Mouse (Mus musculus) embryonic facial prominence, embryonic 11.5 days (tissue): ENCODE measurements around the gene Pabpc4. TPM values are rescaled to one million over a fixed set of nuclear protein-coding genes. Genes with fewer than 3 reads are reported as not detected.

Experiments
- ATAC-seq: fragments of 200-750 bp; cut with Nextera tagmentation; replicated peaks from 2 replicates; pipeline ENCODE4 v1.8.0; 2017; ENCODE audit warnings: low read depth; ENCODE audit not compliant: insufficient number of reproducible peaks, low FRiP score, low TSS enrichment
- DNase-seq: peaks from one replicate; pipeline ENCODE4 v3.0.0-alpha.2; 2015; ENCODE audit warnings: low spot score
- H3K27ac ChIP-seq: fragments of 300-500 bp; sonication (generic); replicated peaks from 2 replicates; pipeline ENCODE4 v1.5.1; 2014; ENCODE audit warnings: mild to moderate bottlenecking, low read depth, low read length, control low read depth
- H3K27me3 ChIP-seq: fragments of 300-500 bp; sonication (generic); 2 replicates; pipeline ENCODE4 v1.6.1; 2014; ENCODE audit warnings: mild to moderate bottlenecking, low read length, moderate library complexity, mixed read lengths; ENCODE audit not compliant: control insufficient read depth, insufficient read depth
- H3K36me3 ChIP-seq: fragments of 300-500 bp; sonication (generic); replicated peaks from 2 replicates; pipeline ENCODE4 v1.6.1; 2014; ENCODE audit warnings: low read depth, mild to moderate bottlenecking, low read length, moderate library complexity, mixed read lengths; ENCODE audit not compliant: control insufficient read depth, insufficient read depth
- H3K4me1 ChIP-seq: fragments of 300-500 bp; sonication (generic); 2 replicates; pipeline ENCODE4 v1.6.1; 2014; ENCODE audit warnings: low read length, mixed read lengths; ENCODE audit not compliant: control insufficient read depth, insufficient read depth
- H3K4me2 ChIP-seq: fragments of 300-500 bp; sonication (generic); 2 replicates; pipeline ENCODE4 v1.6.1; 2014; ENCODE audit warnings: low read depth, mild to moderate bottlenecking, control low read depth, low read length, moderate library complexity
- H3K4me3 ChIP-seq: fragments of 300-500 bp; sonication (generic); 2 replicates; pipeline ENCODE4 v1.5.1; 2014; ENCODE audit warnings: low read depth, low read length, control low read depth
- H3K9ac ChIP-seq: fragments of 300-500 bp; sonication (generic); replicated peaks from 2 replicates; pipeline ENCODE4 v1.6.1; 2014; ENCODE audit warnings: mild to moderate bottlenecking, control low read depth, low read length
- H3K9me3 ChIP-seq: fragments of 300-500 bp; sonication (generic); replicated peaks from 2 replicates; pipeline ENCODE4 v1.6.1; 2016; ENCODE audit warnings: mild to moderate bottlenecking, low read length, inconsistent platforms, mixed read lengths; ENCODE audit not compliant: control insufficient read depth
- WGBS: fragments of 180-500 bp; shearing (Covaris S2); extraction: QIAGEN DNeasy Blood & Tissue Kit; methylation state at CpG from one replicate; pipeline ENCODE4 v1.1.7; 2014; 5-methylcytosine and 5-hydroxymethylcytosine counted together
- polyA plus RNA-seq: library from polyadenylated mRNA; unstranded; fragments of >200 nt; fragmentation: Nextera tagmentation; extraction: Ambion mirVana; gene quantifications from 2 replicates; pipeline ENCODE4 v1.2.1, GENCODE M21; 2014

Pabpc4 gene
- polyA plus RNA-seq = 43.0 and 44.0 TPM in 2 replicates

GRCm38 (mm10) chr4:123261721-123262401, at the start of gene Pabpc4:
Gene Pabpc4, plus strand, starts transcription at chr4:123262351.
- ATAC-seq (no peak), DNase-seq (no peak)
- WGBS = 65% methylated on average over 5 of the region's 5 CpGs
- no peak within 1 kb of the TSS for H3K4me2 ChIP-seq
- no peaks in the 10 kb centered on the region for H3K36me3 ChIP-seq
- H3K9ac ChIP-seq = no peak within 1 kb of the TSS
- H3K4me1 ChIP-seq = peaks cover 3% of the 10 kb centered on the region; the same call in 1 of the 2 replicates
- no peak within 1 kb of the TSS for H3K4me3 ChIP-seq
- H3K9me3 ChIP-seq = no peaks in the 10 kb centered on the region
- no peaks in the 10 kb centered on the region for H3K27me3 ChIP-seq
- H3K27ac ChIP-seq = no peak within 1 kb of the TSS

GRCm38 (mm10) chr4:123213975-123214374, 48.2 kb upstream of the Pabpc4 start:
- ATAC-seq = no peak
- Histone ChIP-seq H3K4me3 (no peak overlapping the region), H3K27ac (no peak overlapping the region), H3K9me3 (no peaks in the 10 kb centered on the region), H3K4me1 (no peaks in the 10 kb centered on the region), H3K27me3 (no peaks in the 10 kb centered on the region), H3K36me3 (no peaks in the 10 kb centered on the region), H3K4me2 (no peak overlapping the region), H3K9ac (no peak overlapping the region)
- 94% methylated on average over 9 of the region's 9 CpGs for WGBS
- DNase-seq = no peak

GRCm38 (mm10) chr4:123215367-123215766, 46.8 kb upstream of the Pabpc4 start:
- Histone ChIP-seq H3K9me3 (no peaks in the 10 kb centered on the region), H3K4me2 (no peak overlapping the region), H3K4me3 (no peak overlapping the region), H3K4me1 (no peaks in the 10 kb centered on the region), H3K9ac (no peak overlapping the region), H3K27ac (no peak overlapping the region), H3K27me3 (no peaks in the 10 kb centered on the region), H3K36me3 (no peaks in the 10 kb centered on the region)
- DNase-seq (no peak), ATAC-seq (no peak)
- 85% methylated on average over 1 of the region's 1 CpGs for WGBS

- H3K27me3 ChIP-seq = no peaks in the 10 kb centered on the region
- ATAC-seq (no peak), DNase-seq (peak; percentile 66)
- 19% methylated on average over 1 of the region's 1 CpGs for WGBS
- no peaks in the 10 kb centered on the region for H3K9me3 ChIP-seq
- no peaks in the 10 kb centered on the region for H3K36me3 ChIP-seq
- no peaks in the 10 kb centered on the region for H3K4me1 ChIP-seq
- H3K9ac ChIP-seq = no peak overlapping the region
- H3K27ac ChIP-seq = no peak overlapping the region
- H3K4me3 ChIP-seq = no peak overlapping the region
- no peak overlapping the region for H3K4me2 ChIP-seq
These were observed 45.4 kb upstream of the Pabpc4 start for GRCm38 (mm10) chr4:123216782-123217181.

- H3K27me3 ChIP-seq = no peaks in the 10 kb centered on the region
- no peak overlapping the region for H3K27ac ChIP-seq
- no peak overlapping the region for H3K4me3 ChIP-seq
- WGBS = 73% methylated on average over 15 of the region's 15 CpGs
- H3K4me1 ChIP-seq = no peaks in the 10 kb centered on the region
- H3K9me3 ChIP-seq = no peaks in the 10 kb centered on the region
- H3K4me2 ChIP-seq = no peak overlapping the region
- H3K9ac ChIP-seq = no peak overlapping the region
- ATAC-seq (peak; percentile 67), DNase-seq (peak; percentile 83)
- no peaks in the 10 kb centered on the region for H3K36me3 ChIP-seq
These were observed 42.3 kb upstream of the Pabpc4 start for GRCm38 (mm10) chr4:123219720-123220357.

GRCm38 (mm10) chr4:123220637-123221036, 41.5 kb upstream of the Pabpc4 start:
- no peaks in the 10 kb centered on the region for H3K9me3 ChIP-seq
- no peak overlapping the region for H3K9ac ChIP-seq
- H3K27ac ChIP-seq = no peak overlapping the region
- no peaks in the 10 kb centered on the region for H3K36me3 ChIP-seq
- no peak for ATAC-seq
- no peak for DNase-seq
- H3K4me1 ChIP-seq = no peaks in the 10 kb centered on the region
- whole genome bisulfite sequencing = 60% methylated on average over 4 of the region's 4 CpGs
- H3K4me2 ChIP-seq = no peak overlapping the region
- no peaks in the 10 kb centered on the region for H3K27me3 ChIP-seq
- H3K4me3 ChIP-seq = no peak overlapping the region

- Histone ChIP-seq H3K27me3 (no peaks in the 10 kb centered on the region), H3K9me3 (no peaks in the 10 kb centered on the region), H3K36me3 (no peaks in the 10 kb centered on the region), H3K9ac (no peak overlapping the region), H3K4me2 (no peak overlapping the region), H3K4me1 (peaks cover 2% of the 10 kb centered on the region; the same call in 1 of the 2 replicates), H3K27ac (no peak overlapping the region), H3K4me3 (no peak overlapping the region)
- 49% methylated on average over 3 of the region's 3 CpGs for WGBS
- no peak for DNase-seq
- no peak for ATAC-seq
These were observed 38.8 kb upstream of the Pabpc4 start for GRCm38 (mm10) chr4:123223309-123223708.

- H3K27me3 ChIP-seq = no peaks in the 10 kb centered on the region
- H3K9ac ChIP-seq = no peak overlapping the region
- H3K4me2 ChIP-seq = no peak overlapping the region
- peaks cover 2% of the 10 kb centered on the region; the same call in 1 of the 2 replicates for H3K4me1 ChIP-seq
- DNase-seq (no peak), ATAC-seq (0 out of 2 replicates have a peak, but pooled peaks have one; percentile 12)
- no peaks in the 10 kb centered on the region for H3K36me3 ChIP-seq
- 63% methylated on average over 10 of the region's 10 CpGs for WGBS
- no peak overlapping the region for H3K27ac ChIP-seq
- H3K9me3 ChIP-seq = no peaks in the 10 kb centered on the region
- no peak overlapping the region for H3K4me3 ChIP-seq
These were observed 36.3 kb upstream of the Pabpc4 start for GRCm38 (mm10) chr4:123225718-123226403.
